Mouse (Mus musculus): Measurements from ENCODE around the gene Il13. TPM values are rescaled to one million over a fixed set of nuclear protein-coding genes. Genes with fewer than 3 reads are reported as not detected.

Gene Il13
- polyA plus RNA-seq, 1 experiment from 2014 or later = not detected

DNA sequence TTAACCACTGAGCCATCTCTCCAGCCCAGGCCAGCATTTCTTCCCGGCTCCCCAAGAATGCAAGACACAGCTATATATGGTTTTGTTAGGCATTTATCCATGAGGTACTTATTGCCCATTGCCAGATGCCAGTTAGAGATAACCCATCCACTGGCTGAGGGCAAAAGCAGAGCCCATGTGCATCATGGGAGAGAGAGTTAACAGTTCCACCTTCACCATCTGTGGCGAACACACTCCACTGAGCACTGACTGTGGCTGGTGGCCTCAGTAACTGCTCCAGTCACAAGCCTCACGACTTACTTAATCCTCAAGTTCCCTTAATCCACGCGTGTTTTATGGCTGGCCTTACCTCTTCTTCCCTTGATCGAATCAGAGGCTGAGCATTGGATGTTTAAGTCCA, 25.3 kb downstream of the Il13 start:
- H3K4me1 ChIP-seq = peaks cover 11% of the 10 kb centered on the region
- no peak overlapping the region for H3K4me2 ChIP-seq (replicated peaks)
- no peak overlapping the region for H3K9ac ChIP-seq
- 86% methylated on average over 6 of the region's 6 CpGs for WGBS
- H3K27me3 ChIP-seq = no peaks in the 10 kb centered on the region
- H3K9me3 ChIP-seq (replicated peaks) = no peaks in the 10 kb centered on the region
- H3K4me3 ChIP-seq = no peak overlapping the region
- no peak for ATAC-seq (ENCODE audit: low FRiP score)
- H3K27ac ChIP-seq = no peak overlapping the region
- H3K36me3 ChIP-seq = no peaks in the 10 kb centered on the region

- Histone ChIP-seq H3K4me1 (peaks cover 11% of the 10 kb centered on the region), H3K36me3 (peaks cover 13% of the 10 kb centered on the region), H3K4me3 (no peak overlapping the region), H3K27ac (no peak overlapping the region), H3K4me2 (replicated peaks) (peak overlapping the region; percentile 25), H3K9ac (no peak overlapping the region), H3K27me3 (no peaks in the 10 kb centered on the region), H3K9me3 (replicated peaks) (no peaks in the 10 kb centered on the region)
- 12% methylated on average over 12 of the region's 12 CpGs for WGBS
- ATAC-seq (ENCODE audit: low FRiP score) = no peak
Measured at GRCm38 (mm10) chr11:53605609-53606008, 28.9 kb downstream of the Il13 start.

- Histone ChIP-seq H3K9ac (no peak overlapping the region), H3K27ac (no peak overlapping the region), H3K4me2 (replicated peaks) (no peak overlapping the region), H3K4me3 (no peak overlapping the region), H3K9me3 (replicated peaks) (no peaks in the 10 kb centered on the region), H3K27me3 (no peaks in the 10 kb centered on the region), H3K36me3 (peaks cover 16% of the 10 kb centered on the region), H3K4me1 (peaks cover 11% of the 10 kb centered on the region)
- 91% methylated on average over 3 of the region's 3 CpGs for WGBS
- ATAC-seq (ENCODE audit: low FRiP score) = no peak
Measured at GRCm38 (mm10) chr11:53604983-53605382, 29.5 kb downstream of the Il13 start.

DNA sequence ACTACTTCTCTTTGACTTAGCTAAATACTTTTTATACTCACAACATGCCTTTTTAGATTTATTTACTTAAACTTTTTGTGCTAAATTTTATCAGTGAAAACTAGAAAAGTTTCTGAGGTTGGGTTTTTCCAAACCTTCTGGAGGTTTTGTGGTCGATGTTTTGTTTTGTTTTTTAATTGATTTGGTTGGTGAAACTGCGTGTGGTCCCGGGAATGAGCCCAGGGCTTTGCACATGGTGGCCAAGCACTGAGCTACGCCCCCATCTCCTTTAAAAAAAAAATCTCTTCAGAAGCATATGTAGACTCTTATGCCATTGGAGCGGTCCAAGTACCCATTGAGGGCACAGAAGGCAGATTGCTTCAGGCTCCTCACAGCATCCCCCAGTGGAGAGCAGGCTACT, 43.4 kb downstream of the Il13 start:
- 93% methylated on average over 5 of the region's 5 CpGs for WGBS
- Histone ChIP-seq H3K36me3 (peaks cover 81% of the 10 kb centered on the region), H3K4me2 (replicated peaks) (no peak overlapping the region), H3K9me3 (replicated peaks) (no peaks in the 10 kb centered on the region), H3K27me3 (no peaks in the 10 kb centered on the region), H3K4me1 (no peaks in the 10 kb centered on the region), H3K27ac (no peak overlapping the region), H3K4me3 (no peak overlapping the region), H3K9ac (no peak overlapping the region)
- ATAC-seq (ENCODE audit: low FRiP score) = no peak

DNA sequence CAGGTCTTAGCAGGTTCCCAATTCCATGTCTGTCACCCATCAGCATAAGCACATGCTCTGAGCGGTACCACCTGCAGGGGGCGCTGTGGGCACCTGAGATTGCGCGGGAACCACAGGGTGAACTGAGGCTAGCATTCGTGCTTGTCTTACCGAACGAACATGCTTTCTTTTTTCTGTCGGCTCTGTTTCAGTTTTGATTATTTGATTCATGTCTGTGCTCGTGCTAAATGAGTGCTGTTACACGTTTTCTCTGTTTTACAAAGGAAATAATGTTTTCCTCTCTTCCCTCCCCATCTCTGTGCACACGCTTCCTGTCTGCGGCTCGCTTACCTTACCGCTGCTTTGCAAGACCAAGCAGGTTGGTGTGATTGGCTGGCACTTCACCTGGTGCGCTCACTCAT, 44.1 kb downstream of the Il13 start:
- H3K36me3 ChIP-seq = peaks cover 81% of the 10 kb centered on the region
- ATAC-seq (ENCODE audit: low FRiP score) = no peak
- no peaks in the 10 kb centered on the region for H3K9me3 ChIP-seq (replicated peaks)

DNA sequence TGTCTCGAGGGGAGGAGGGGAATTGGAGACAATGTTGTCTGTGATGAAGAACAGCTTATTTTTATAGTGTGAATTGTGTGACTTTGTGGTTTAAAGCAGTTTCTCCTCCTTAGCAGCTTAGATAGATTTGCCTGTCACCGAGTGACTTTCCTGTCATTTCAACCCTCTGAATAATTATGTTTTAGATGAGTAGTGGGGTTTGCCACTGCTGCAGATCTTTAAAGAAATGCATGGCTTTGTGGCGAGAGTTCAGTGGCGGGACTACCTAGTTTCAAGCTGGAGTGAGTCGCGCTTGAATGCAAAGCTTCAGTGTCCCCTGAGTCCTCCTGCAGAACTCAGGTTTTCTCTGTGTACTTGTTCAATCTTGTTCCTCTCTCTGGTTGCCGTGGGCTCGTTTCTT, 46.2 kb downstream of the Il13 start:
- H3K9me3 ChIP-seq (replicated peaks) = no peaks in the 10 kb centered on the region
- H3K27me3 ChIP-seq = no peaks in the 10 kb centered on the region
- no peak overlapping the region for H3K4me3 ChIP-seq
- peaks cover 81% of the 10 kb centered on the region for H3K36me3 ChIP-seq
- WGBS = 76% methylated on average over 8 of the region's 8 CpGs
- no peak overlapping the region for H3K4me2 ChIP-seq (replicated peaks)
- no peak for ATAC-seq (ENCODE audit: low FRiP score)
- H3K27ac ChIP-seq = no peak overlapping the region
- H3K4me1 ChIP-seq = no peaks in the 10 kb centered on the region
- H3K9ac ChIP-seq = no peak overlapping the region

More for the DNA sequence above, 44.1 kb downstream of the Il13 start:
- no peaks in the 10 kb centered on the region for H3K27me3 ChIP-seq
- H3K4me2 ChIP-seq (replicated peaks) = no peak overlapping the region
- WGBS = 44% methylated on average over 15 of the region's 15 CpGs
- no peaks in the 10 kb centered on the region for H3K4me1 ChIP-seq
- no peak overlapping the region for H3K9ac ChIP-seq
- no peak overlapping the region for H3K27ac ChIP-seq
- no peak overlapping the region for H3K4me3 ChIP-seq

GRCm38 (mm10) chr11:53585510-53585909, 49.0 kb downstream of the Il13 start:
- no peak for ATAC-seq (ENCODE audit: low FRiP score)

GRCm38 (mm10) chr11:53584849-53585248, 49.7 kb downstream of the Il13 start:
- Histone ChIP-seq H3K9ac (no peak overlapping the region), H3K27ac (no peak overlapping the region), H3K27me3 (no peaks in the 10 kb centered on the region), H3K36me3 (peaks cover 76% of the 10 kb centered on the region), H3K4me1 (no peaks in the 10 kb centered on the region), H3K4me2 (replicated peaks) (no peak overlapping the region), H3K4me3 (no peak overlapping the region), H3K9me3 (replicated peaks) (no peaks in the 10 kb centered on the region)
- 70% methylated on average over 3 of the region's 3 CpGs for WGBS
- no peak for ATAC-seq (ENCODE audit: low FRiP score)

More at GRCm38 (mm10) chr11:53585510-53585909, 49.0 kb downstream of the Il13 start:
- no peak overlapping the region for H3K9ac ChIP-seq
- H3K4me3 ChIP-seq = no peak overlapping the region
- H3K27ac ChIP-seq = no peak overlapping the region
- no peaks in the 10 kb centered on the region for H3K4me1 ChIP-seq
- no peaks in the 10 kb centered on the region for H3K27me3 ChIP-seq
- H3K36me3 ChIP-seq = peaks cover 70% of the 10 kb centered on the region
- no peak overlapping the region for H3K4me2 ChIP-seq (replicated peaks)
- H3K9me3 ChIP-seq (replicated peaks) = no peaks in the 10 kb centered on the region
- WGBS = 98% methylated on average over 6 of the region's 6 CpGs

GRCm38 (mm10) chr11:53583151-53583550, 51.4 kb downstream of the Il13 start:
- no peak for ATAC-seq (ENCODE audit: low FRiP score)
- H3K36me3 ChIP-seq = peaks cover 73% of the 10 kb centered on the region
- no peaks in the 10 kb centered on the region for H3K27me3 ChIP-seq
- no peak overlapping the region for H3K9ac ChIP-seq
- H3K9me3 ChIP-seq (replicated peaks) = no peaks in the 10 kb centered on the region
- no peak overlapping the region for H3K4me3 ChIP-seq
- no peak overlapping the region for H3K27ac ChIP-seq
- WGBS = 72% methylated on average over 10 of the region's 10 CpGs
- H3K4me1 ChIP-seq = no peaks in the 10 kb centered on the region
- H3K4me2 ChIP-seq (replicated peaks) = no peak overlapping the region

Other genes with a start within 250 kb of the Il13 start
- gene Leap2, start 211.5 kb downstream of the Il13 start, polyA plus RNA-seq (2016; fragmentation: Nextera tagmentation; extraction: Ambion mirVana) = not detected in 2 replicates
- gene Uqcrq, start 203.9 kb downstream of the Il13 start, polyA plus RNA-seq (2016; fragmentation: Nextera tagmentation; extraction: Ambion mirVana) = 480 and 552 TPM in 2 replicates
- gene Gdf9, start 203.7 kb downstream of the Il13 start, polyA plus RNA-seq (2016; fragmentation: Nextera tagmentation; extraction: Ambion mirVana) = 2.6 and 3.9 TPM in 2 replicates
- gene Gm10447, start 177.6 kb downstream of the Il13 start, polyA plus RNA-seq (2016; fragmentation: Nextera tagmentation; extraction: Ambion mirVana) = 0.09 and 0.12 TPM in 2 replicates
- gene Shroom1, start 177.5 kb downstream of the Il13 start, polyA plus RNA-seq (2016; fragmentation: Nextera tagmentation; extraction: Ambion mirVana) = 5.2 and 6.3 TPM in 2 replicates
- gene Gm9837, start 164.2 kb downstream of the Il13 start, polyA plus RNA-seq (2016; fragmentation: Nextera tagmentation; extraction: Ambion mirVana) = not detected in 2 replicates
- not detected in 2 replicates for gene Gm9945, start 154.5 kb downstream of the Il13 start, polyA plus RNA-seq (2016; fragmentation: Nextera tagmentation; extraction: Ambion mirVana)
- gene Sowaha, start 154.4 kb downstream of the Il13 start, polyA plus RNA-seq (2016; fragmentation: Nextera tagmentation; extraction: Ambion mirVana) = 0.78 and 0.84 TPM in 2 replicates
- gene Sept8, start 115.4 kb downstream of the Il13 start, polyA plus RNA-seq (2016; fragmentation: Nextera tagmentation; extraction: Ambion mirVana) = 24.2 and 28.1 TPM in 2 replicates
- gene Kif3a, start 67.3 kb downstream of the Il13 start, polyA plus RNA-seq (2016; fragmentation: Nextera tagmentation; extraction: Ambion mirVana) = 155 and 160 TPM in 2 replicates
- gene Il4, start 16.0 kb downstream of the Il13 start, polyA plus RNA-seq (2016; fragmentation: Nextera tagmentation; extraction: Ambion mirVana) = 1.8 and 2.3 TPM in 2 replicates
- gene Rad50, start 72.6 kb upstream of the Il13 start, polyA plus RNA-seq (2016; fragmentation: Nextera tagmentation; extraction: Ambion mirVana) = 18.5 and 21.4 TPM in 2 replicates
- not detected in 2 replicates for gene Il5, start 86.1 kb upstream of the Il13 start, polyA plus RNA-seq (2016; fragmentation: Nextera tagmentation; extraction: Ambion mirVana)
- gene Irf1, start 135.3 kb upstream of the Il13 start, polyA plus RNA-seq (2016; fragmentation: Nextera tagmentation; extraction: Ambion mirVana) = 4.1 and 4.5 TPM in 2 replicates
- gene Gm17334, start 138.5 kb upstream of the Il13 start, polyA plus RNA-seq (2016; fragmentation: Nextera tagmentation; extraction: Ambion mirVana) = not detected in 2 replicates
- gene Gm12216, start 224.6 kb upstream of the Il13 start, polyA plus RNA-seq (2016; fragmentation: Nextera tagmentation; extraction: Ambion mirVana) = 0.50 TPM in 1 of 2 replicates, not detected in the other